Mouse (Mus musculus): ENCODE data around the gene Mtmr3. TPM values are rescaled to one million over a fixed set of nuclear protein-coding genes. Genes with fewer than 3 reads are reported as not detected.

Mtmr3 gene
- total RNA-seq, 1 experiment = 30.7 TPM

DNA sequence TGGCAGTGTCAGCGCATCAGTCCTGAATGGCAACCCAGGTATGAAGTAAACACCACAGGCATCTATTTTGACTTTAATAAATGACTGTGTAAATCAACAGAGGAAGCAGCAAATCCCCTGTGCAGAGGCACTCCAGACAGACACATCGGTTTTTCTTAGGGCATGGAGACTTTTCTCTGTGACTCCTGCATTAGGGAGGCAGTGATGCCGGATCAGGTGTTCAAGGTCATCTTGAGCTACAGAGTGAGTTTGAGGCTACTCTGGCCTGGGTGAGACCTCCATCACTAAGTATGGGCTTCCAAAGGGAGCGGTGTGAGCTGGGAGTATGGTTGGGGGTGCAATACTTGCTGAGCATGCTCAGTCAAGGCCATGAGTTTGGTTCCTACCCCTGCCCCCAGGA is 130.0 kb downstream of the Mtmr3 start:
- peak overlapping the region; percentile 18; the same call in 1 of the 2 replicates for H3K27ac ChIP-seq (ENCODE audit: insufficient read depth, low read depth, low read length, poor library complexity, severe bottlenecking)
- in situ Hi-C loops (cut with MboI; ENCODE audit: low sequenced_read_pairs in 2 of 2, unreplicated experiment in 2 of 2) = no loop called here

DNA sequence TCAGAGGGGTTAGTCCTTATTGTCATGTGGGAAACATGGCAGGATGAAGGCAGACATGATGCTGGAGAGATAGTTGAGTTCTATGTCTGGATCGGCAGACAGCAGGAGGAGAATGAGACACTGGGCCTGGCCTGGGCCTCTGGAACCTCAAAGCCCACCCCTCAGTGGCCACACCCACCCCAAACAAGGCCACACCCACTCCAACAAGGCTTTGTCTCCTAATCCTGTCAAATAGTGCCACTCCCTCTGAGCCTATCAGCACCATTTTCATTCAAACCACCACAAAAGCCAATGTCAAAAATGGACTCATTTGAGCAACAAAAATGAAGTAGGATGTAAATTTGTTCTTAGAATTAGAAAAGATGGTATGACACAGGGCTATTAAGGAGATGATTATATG is 130.5 kb downstream of the Mtmr3 start:
- Histone ChIP-seq H3K9me3 (ENCODE audit: control insufficient read depth, insufficient read depth, low read depth, low read length) (no peaks in the 10 kb centered on the region), H3K9ac (ENCODE audit: insufficient read depth, low read depth, low read length, poor library complexity, severe bottlenecking) (no peak overlapping the region), H3K4me1 (ENCODE audit: control insufficient read depth in 2 of 2, insufficient read depth in 2 of 2, low read length in 2 of 2, poor library complexity in 1 of 2) (peaks cover 15 to 43% of the 10 kb centered on the region in 2 experiments), H3K36me3 (ENCODE audit: control insufficient read depth, insufficient read depth, low read length, poor library complexity, severe bottlenecking) (no peaks in the 10 kb centered on the region), H3K4me3 (ENCODE audit: insufficient read depth in 1 of 2, low read depth in 1 of 2, low read length in 2 of 2, poor library complexity in 1 of 2, severe bottlenecking in 1 of 2) (peak overlapping the region in 1 of 2 experiments; percentile 35; a peak in 1 of 4 replicates), H3K27ac (ENCODE audit: insufficient read depth, low read depth, low read length, poor library complexity, severe bottlenecking) (no peak overlapping the region)
- peak; percentile 59 for DNase-seq (ENCODE audit: low read depth, low spot score)
- in situ Hi-C loops (cut with MboI; ENCODE audit: low sequenced_read_pairs in 2 of 2, unreplicated experiment in 2 of 2) = no loop called here
- no peak for TF ChIP-seq HCFC1 (IDR thresholded peaks at IDR 0.05; ENCODE audit: borderline replicate concordance, insufficient read depth, low read length)
- no peak for TF ChIP-seq ZC3H11A (IDR thresholded peaks at IDR 0.05; ENCODE audit: borderline replicate concordance, low read depth, low read length)
- no peak for TF ChIP-seq CHD2 (IDR thresholded peaks at IDR 0.05; ENCODE audit: low read depth, low read length)
- TF ChIP-seq ZNF384 (IDR thresholded peaks at IDR 0.05; ENCODE audit: low read depth, low read length) = no peak
- TF ChIP-seq MAFK (IDR thresholded peaks at IDR 0.05; ENCODE audit: insufficient read depth, low read depth, low read length) = no peak

More for the DNA sequence above, 130.0 kb downstream of the Mtmr3 start:
- Histone ChIP-seq H3K4me3 (ENCODE audit: insufficient read depth in 1 of 2, low read depth in 1 of 2, low read length in 2 of 2, poor library complexity in 1 of 2, severe bottlenecking in 1 of 2) (no peak overlapping the region), H3K4me1 (ENCODE audit: control insufficient read depth in 2 of 2, insufficient read depth in 2 of 2, low read length in 2 of 2, poor library complexity in 1 of 2) (peaks cover 15 to 43% of the 10 kb centered on the region in 2 experiments), H3K9ac (ENCODE audit: insufficient read depth, low read depth, low read length, poor library complexity, severe bottlenecking) (no peak overlapping the region), H3K36me3 (ENCODE audit: control insufficient read depth, insufficient read depth, low read length, poor library complexity, severe bottlenecking) (no peaks in the 10 kb centered on the region), H3K9me3 (ENCODE audit: control insufficient read depth, insufficient read depth, low read depth, low read length) (no peaks in the 10 kb centered on the region)
- no peak for DNase-seq (ENCODE audit: low read depth, low spot score)
- TF ChIP-seq MAFK (IDR thresholded peaks at IDR 0.05; ENCODE audit: insufficient read depth, low read depth, low read length) = no peak
- TF ChIP-seq CHD2 (IDR thresholded peaks at IDR 0.05; ENCODE audit: low read depth, low read length) = no peak
- TF ChIP-seq ZC3H11A (IDR thresholded peaks at IDR 0.05; ENCODE audit: borderline replicate concordance, low read depth, low read length) = no peak
- no peak for TF ChIP-seq ZNF384 (IDR thresholded peaks at IDR 0.05; ENCODE audit: low read depth, low read length)
- TF ChIP-seq HCFC1 (IDR thresholded peaks at IDR 0.05; ENCODE audit: borderline replicate concordance, insufficient read depth, low read length) = no peak

DNA sequence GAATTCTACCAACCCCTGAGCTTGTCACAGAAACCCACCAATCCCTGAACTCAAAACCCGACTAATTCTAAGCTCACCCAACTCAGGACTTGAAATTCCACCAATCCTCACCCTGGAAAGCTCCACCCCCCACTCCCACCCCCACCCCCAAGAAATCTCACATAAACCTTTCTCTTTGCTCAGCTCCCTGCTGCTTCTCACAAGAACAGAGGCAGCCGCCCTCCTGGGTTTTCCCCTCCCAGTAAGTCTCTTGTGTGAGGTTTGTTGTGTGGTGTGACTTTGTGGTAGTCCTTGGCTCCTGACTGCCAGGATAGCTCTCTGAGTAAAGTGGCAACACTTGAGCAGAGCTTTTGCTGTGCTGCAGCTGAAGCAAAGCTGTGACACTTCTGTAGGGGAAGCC is 131.8 kb downstream of the Mtmr3 start:
- no peak for TF ChIP-seq ZC3H11A (IDR thresholded peaks at IDR 0.05; ENCODE audit: borderline replicate concordance, low read depth, low read length)
- TF ChIP-seq MAFK (IDR thresholded peaks at IDR 0.05; ENCODE audit: insufficient read depth, low read depth, low read length) = no peak
- TF ChIP-seq HCFC1 (IDR thresholded peaks at IDR 0.05; ENCODE audit: borderline replicate concordance, insufficient read depth, low read length) = no peak
- TF ChIP-seq ZNF384 (IDR thresholded peaks at IDR 0.05; ENCODE audit: low read depth, low read length) = no peak
- TF ChIP-seq CHD2 (IDR thresholded peaks at IDR 0.05; ENCODE audit: low read depth, low read length) = no peak
- Histone ChIP-seq H3K27ac (ENCODE audit: insufficient read depth, low read depth, low read length, poor library complexity, severe bottlenecking) (no peak overlapping the region; the same call in 1 of the 2 replicates), H3K9ac (ENCODE audit: insufficient read depth, low read depth, low read length, poor library complexity, severe bottlenecking) (no peak overlapping the region), H3K4me3 (ENCODE audit: insufficient read depth in 1 of 2, low read depth in 1 of 2, low read length in 2 of 2, poor library complexity in 1 of 2, severe bottlenecking in 1 of 2) (no peak overlapping the region), H3K4me1 (ENCODE audit: control insufficient read depth in 2 of 2, insufficient read depth in 2 of 2, low read length in 2 of 2, poor library complexity in 1 of 2) (peaks cover 15 to 43% of the 10 kb centered on the region in 2 experiments), H3K36me3 (ENCODE audit: control insufficient read depth, insufficient read depth, low read length, poor library complexity, severe bottlenecking) (no peaks in the 10 kb centered on the region), H3K9me3 (ENCODE audit: control insufficient read depth, insufficient read depth, low read depth, low read length) (no peaks in the 10 kb centered on the region)
- in situ Hi-C loops (cut with MboI; ENCODE audit: low sequenced_read_pairs in 2 of 2, unreplicated experiment in 2 of 2) = no loop called here
- peak; percentile 44 for DNase-seq (ENCODE audit: low read depth, low spot score)

DNA sequence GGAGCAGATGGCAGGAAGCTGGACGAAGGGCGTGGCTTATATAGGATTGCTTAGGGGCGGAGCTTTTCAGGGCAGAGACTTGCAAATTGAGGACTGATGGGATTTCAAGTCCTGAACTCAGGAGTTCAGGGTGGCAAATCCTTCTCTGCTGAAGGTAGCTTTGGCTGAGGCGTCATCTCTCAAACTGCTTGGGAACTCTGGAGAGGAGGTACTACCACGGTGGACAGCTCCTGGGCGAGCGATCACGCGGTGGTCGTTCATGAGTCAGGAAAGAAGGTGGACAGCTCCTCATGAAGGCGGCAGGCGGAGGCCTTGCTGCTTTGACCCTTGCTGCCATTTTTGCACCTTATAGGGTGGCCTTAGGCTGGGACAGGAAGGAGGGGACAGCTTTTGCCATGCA is 133.5 kb downstream of the Mtmr3 start:
- TF ChIP-seq CHD2 (IDR thresholded peaks at IDR 0.05; ENCODE audit: low read depth, low read length) = no peak
- TF ChIP-seq MAFK (IDR thresholded peaks at IDR 0.05; ENCODE audit: insufficient read depth, low read depth, low read length) = 0 out of 2 replicates have a peak, but pooled peaks have one; percentile 39
- no peak for TF ChIP-seq ZC3H11A (IDR thresholded peaks at IDR 0.05; ENCODE audit: borderline replicate concordance, low read depth, low read length)
- no peak overlapping the region for H3K9ac ChIP-seq (ENCODE audit: insufficient read depth, low read depth, low read length, poor library complexity, severe bottlenecking)
- no peak overlapping the region for H3K27ac ChIP-seq (ENCODE audit: insufficient read depth, low read depth, low read length, poor library complexity, severe bottlenecking)
- peaks cover 14 to 36% of the 10 kb centered on the region in 2 experiments for H3K4me1 ChIP-seq (ENCODE audit: control insufficient read depth in 2 of 2, insufficient read depth in 2 of 2, low read length in 2 of 2, poor library complexity in 1 of 2)
- in situ Hi-C loops (cut with MboI; ENCODE audit: low sequenced_read_pairs in 2 of 2, unreplicated experiment in 2 of 2) = no loop called here
- H3K9me3 ChIP-seq (ENCODE audit: control insufficient read depth, insufficient read depth, low read depth, low read length) = no peaks in the 10 kb centered on the region
- H3K4me3 ChIP-seq (ENCODE audit: insufficient read depth in 1 of 2, low read depth in 1 of 2, low read length in 2 of 2, poor library complexity in 1 of 2, severe bottlenecking in 1 of 2) = peak overlapping the region in 1 of 2 experiments; percentile 32; a peak in 2 of 4 replicates
- DNase-seq (ENCODE audit: low read depth, low spot score) = peak; percentile 73
- H3K36me3 ChIP-seq (ENCODE audit: control insufficient read depth, insufficient read depth, low read length, poor library complexity, severe bottlenecking) = no peaks in the 10 kb centered on the region

DNA sequence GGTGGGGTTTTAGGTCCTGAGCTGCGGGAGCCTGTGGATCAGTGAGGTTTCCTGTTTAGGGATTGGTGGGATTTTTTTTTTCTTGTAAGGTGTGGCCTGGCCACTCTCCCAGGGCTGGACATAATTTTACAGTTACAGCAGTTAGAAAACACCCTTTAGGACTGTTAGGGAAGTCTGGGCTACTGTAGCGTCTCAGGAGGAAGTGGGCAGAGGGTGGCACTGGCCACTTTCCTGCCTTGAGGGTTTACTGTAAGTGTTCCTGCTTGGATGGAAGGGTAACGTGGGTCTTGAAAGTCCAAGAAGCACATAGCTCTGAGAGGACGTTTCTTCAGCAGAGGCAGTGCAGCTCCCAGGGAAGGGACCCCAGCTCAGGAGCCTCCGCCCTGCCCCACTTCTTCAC is 134.0 kb downstream of the Mtmr3 start:
- no peak for DNase-seq (ENCODE audit: low read depth, low spot score)
- TF ChIP-seq MAFK (IDR thresholded peaks at IDR 0.05; ENCODE audit: insufficient read depth, low read depth, low read length) = no peak
- no peak for TF ChIP-seq CHD2 (IDR thresholded peaks at IDR 0.05; ENCODE audit: low read depth, low read length)
- no peak for TF ChIP-seq ZNF384 (IDR thresholded peaks at IDR 0.05; ENCODE audit: low read depth, low read length)
- TF ChIP-seq ZC3H11A (IDR thresholded peaks at IDR 0.05; ENCODE audit: borderline replicate concordance, low read depth, low read length) = no peak
- no peak for TF ChIP-seq HCFC1 (IDR thresholded peaks at IDR 0.05; ENCODE audit: borderline replicate concordance, insufficient read depth, low read length)
- H3K27ac ChIP-seq (ENCODE audit: insufficient read depth, low read depth, low read length, poor library complexity, severe bottlenecking) = no peak overlapping the region
- no peak overlapping the region for H3K9ac ChIP-seq (ENCODE audit: insufficient read depth, low read depth, low read length, poor library complexity, severe bottlenecking)
- no peaks in the 10 kb centered on the region for H3K36me3 ChIP-seq (ENCODE audit: control insufficient read depth, insufficient read depth, low read length, poor library complexity, severe bottlenecking)
- H3K4me1 ChIP-seq (ENCODE audit: control insufficient read depth in 2 of 2, insufficient read depth in 2 of 2, low read length in 2 of 2, poor library complexity in 1 of 2) = peaks cover 8 to 32% of the 10 kb centered on the region in 2 experiments
- peak overlapping the region in 1 of 2 experiments; percentile 32; a peak in 2 of 4 replicates for H3K4me3 ChIP-seq (ENCODE audit: insufficient read depth in 1 of 2, low read depth in 1 of 2, low read length in 2 of 2, poor library complexity in 1 of 2, severe bottlenecking in 1 of 2)
- no peaks in the 10 kb centered on the region for H3K9me3 ChIP-seq (ENCODE audit: control insufficient read depth, insufficient read depth, low read depth, low read length)
- in situ Hi-C loops (cut with MboI; ENCODE audit: low sequenced_read_pairs in 2 of 2, unreplicated experiment in 2 of 2) = no loop called here

All from ES-E14 (cell line).